Mouse (Mus musculus) hindbrain, embryonic 14.5 days (tissue): ENCODE measurements at regions not wholly inside any gene's neighbourhood (a gene's known extent, or its start where the extent isn't known, plus 50 kb on each side); places are given as distances from the start of the nearest gene placed in this dataset.

Source experiments
- ATAC-seq: fragments of 200-750 bp; cut with Nextera tagmentation; 2 replicates; pipeline ENCODE4 v1.8.0; 2017; ENCODE audit warnings: moderate number of reproducible peaks, mild to moderate bottlenecking, moderate TSS enrichment, moderate library complexity; ENCODE audit not compliant: low FRiP score
- DNase-seq: peaks from one replicate; pipeline ENCODE4 v3.0.0-alpha.2; 2015; ENCODE audit warnings: low spot score
- H3K27ac ChIP-seq: fragments of 300-500 bp; sonication (generic); 2 replicates; pipeline ENCODE4 v1.5.1; 2014; ENCODE audit warnings: mild to moderate bottlenecking, moderate library complexity
- H3K27me3 ChIP-seq: fragments of 300-500 bp; sonication (generic); 2 replicates; pipeline ENCODE4 v1.6.1; 2014; ENCODE audit warnings: mild to moderate bottlenecking, low read length, mixed read lengths; ENCODE audit not compliant: control insufficient read depth, insufficient read depth
- H3K36me3 ChIP-seq: fragments of 300-500 bp; sonication (generic); replicated peaks from 2 replicates; pipeline ENCODE4 v1.6.1; 2014; ENCODE audit not compliant: control insufficient read depth, insufficient read depth
- H3K4me1 ChIP-seq: fragments of 300-500 bp; sonication (generic); replicated peaks from 2 replicates; pipeline ENCODE4 v1.6.1; 2014; ENCODE audit warnings: antibody characterized with exemption, low read length, mixed read lengths; ENCODE audit not compliant: control insufficient read depth, insufficient read depth
- H3K4me2 ChIP-seq: fragments of 300-500 bp; sonication (generic); replicated peaks from 2 replicates; pipeline ENCODE4 v1.6.1; 2014; ENCODE audit warnings: mild to moderate bottlenecking, moderate library complexity
- H3K4me3 ChIP-seq: fragments of 300-500 bp; sonication (generic); replicated peaks from 2 replicates; pipeline ENCODE4 v1.5.1; 2014; ENCODE audit warnings: mild to moderate bottlenecking, low read length
- H3K9ac ChIP-seq: fragments of 300-500 bp; sonication (generic); 2 replicates; pipeline ENCODE4 v1.6.1; 2014
- H3K9me3 ChIP-seq: fragments of 300-500 bp; sonication (generic); 2 replicates; pipeline ENCODE4 v1.6.1; 2016; ENCODE audit warnings: low read length; ENCODE audit not compliant: control insufficient read depth
- WGBS: fragments of 180-500 bp; shearing (Covaris S2); extraction: QIAGEN DNeasy Blood & Tissue Kit; methylation state at CpG from one replicate; pipeline ENCODE4 v1.1.7; 2014; 5-methylcytosine and 5-hydroxymethylcytosine counted together

DNA sequence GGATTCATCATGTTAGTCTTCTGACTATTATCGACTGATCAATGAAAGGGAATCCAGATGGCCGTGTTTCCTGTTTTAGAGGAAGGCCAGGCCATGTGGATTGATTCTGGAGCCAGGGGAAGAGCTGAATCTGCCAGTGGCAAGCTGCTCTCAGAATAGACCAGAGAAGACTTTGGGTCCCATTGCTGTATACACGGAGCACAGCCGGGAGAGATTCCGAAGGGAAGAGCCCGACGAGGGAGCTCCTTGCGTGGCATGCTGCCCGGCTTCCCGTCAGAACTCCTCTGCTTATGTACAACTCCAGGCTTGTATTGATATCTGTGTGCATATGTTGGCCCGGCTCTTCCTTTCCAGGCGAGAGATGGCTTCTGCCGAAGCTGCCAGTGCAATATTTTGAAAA is 252.2 kb upstream of the Trib2 start:
- Histone ChIP-seq H3K27me3 (no peaks in the 10 kb centered on the region), H3K9ac (no peak overlapping the region), H3K9me3 (no peaks in the 10 kb centered on the region), H3K4me1 (no peaks in the 10 kb centered on the region), H3K36me3 (no peaks in the 10 kb centered on the region), H3K27ac (no peak overlapping the region), H3K4me2 (no peak overlapping the region), H3K4me3 (no peak overlapping the region)
- ATAC-seq: no peak
- DNase-seq: no peak
- WGBS: 96% methylated on average over 13 of the region's 13 CpGs

DNA sequence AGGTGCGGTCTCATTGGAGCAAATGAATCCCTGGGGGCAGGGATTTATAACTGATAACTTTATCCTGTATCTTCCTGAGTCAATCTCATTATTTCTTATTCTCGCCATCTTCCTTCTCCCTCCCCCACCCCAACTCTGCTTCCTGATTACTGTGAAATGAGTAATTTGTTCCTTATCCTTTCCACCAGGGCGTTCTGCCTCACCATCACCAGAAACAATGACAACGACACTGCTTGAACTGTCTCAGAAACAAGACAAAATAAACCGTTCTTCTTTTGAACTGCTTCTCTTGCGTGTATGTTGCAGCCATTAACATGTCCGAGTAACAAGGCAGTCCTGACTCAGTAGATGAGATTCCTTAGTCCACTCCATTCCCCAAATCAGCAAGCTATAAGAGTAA is 246.0 kb upstream of the Trib2 start:
- ATAC-seq: no peak
- H3K4me1 ChIP-seq: no peaks in the 10 kb centered on the region
- H3K4me3 ChIP-seq: no peak overlapping the region
- no peak for DNase-seq
- WGBS: 90% methylated on average over 7 of the region's 7 CpGs
- H3K27ac ChIP-seq: no peak overlapping the region
- no peaks in the 10 kb centered on the region for H3K27me3 ChIP-seq
- H3K9ac ChIP-seq: no peak overlapping the region
- H3K9me3 ChIP-seq: no peaks in the 10 kb centered on the region
- no peak overlapping the region for H3K4me2 ChIP-seq
- no peaks in the 10 kb centered on the region for H3K36me3 ChIP-seq

- Histone ChIP-seq H3K27ac (no peak overlapping the region), H3K4me3 (no peak overlapping the region), H3K4me1 (no peaks in the 10 kb centered on the region), H3K9ac (no peak overlapping the region), H3K9me3 (no peaks in the 10 kb centered on the region), H3K27me3 (no peaks in the 10 kb centered on the region), H3K4me2 (no peak overlapping the region), H3K36me3 (no peaks in the 10 kb centered on the region)
- DNase-seq: no peak
- 81% methylated on average over 5 of the region's 5 CpGs for WGBS
- no peak for ATAC-seq
Measured at GRCm38 (mm10) chr12:16060461-16060860, 243.7 kb upstream of the Trib2 start.

GRCm38 (mm10) chr12:16058255-16058654 is 241.5 kb upstream of the Trib2 start:
- WGBS: 97% methylated on average over 3 of the region's 3 CpGs
- H3K4me1 ChIP-seq: no peaks in the 10 kb centered on the region
- H3K27ac ChIP-seq: no peak overlapping the region
- no peak overlapping the region for H3K4me3 ChIP-seq
- no peak for DNase-seq
- no peaks in the 10 kb centered on the region for H3K36me3 ChIP-seq
- no peak for ATAC-seq
- H3K27me3 ChIP-seq: no peaks in the 10 kb centered on the region
- H3K4me2 ChIP-seq: no peak overlapping the region
- no peaks in the 10 kb centered on the region for H3K9me3 ChIP-seq
- no peak overlapping the region for H3K9ac ChIP-seq

DNA sequence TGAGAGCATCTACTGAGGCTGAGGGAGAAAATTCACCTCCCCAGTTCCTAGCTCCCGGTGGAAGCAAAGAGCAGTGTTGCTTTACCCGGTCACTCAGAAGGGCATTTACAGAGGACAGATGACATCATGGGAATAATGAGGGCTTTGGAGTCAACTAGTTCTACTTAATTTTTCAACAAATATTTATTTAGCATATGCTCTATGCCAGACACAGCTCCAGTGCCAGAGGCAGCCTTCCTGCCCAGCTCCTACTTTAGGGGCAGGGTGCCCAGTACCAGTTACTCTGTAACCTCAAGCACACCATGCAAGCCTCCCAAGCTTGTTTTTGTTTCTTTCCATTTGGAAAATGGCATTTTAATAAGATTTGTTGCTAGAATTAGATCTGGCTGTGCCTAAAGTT is 240.1 kb upstream of the Trib2 start:
- no peaks in the 10 kb centered on the region for H3K4me1 ChIP-seq
- no peak overlapping the region for H3K4me2 ChIP-seq
- H3K9ac ChIP-seq: no peak overlapping the region
- H3K27ac ChIP-seq: no peak overlapping the region
- H3K4me3 ChIP-seq: no peak overlapping the region
- ATAC-seq (no peak), DNase-seq (no peak)
- WGBS: 70% methylated on average over 2 of the region's 2 CpGs
- H3K36me3 ChIP-seq: no peaks in the 10 kb centered on the region
- H3K9me3 ChIP-seq: no peaks in the 10 kb centered on the region
- H3K27me3 ChIP-seq: no peaks in the 10 kb centered on the region

- DNase-seq (no peak), ATAC-seq (no peak)
- Histone ChIP-seq H3K4me2 (no peak overlapping the region), H3K4me1 (no peaks in the 10 kb centered on the region), H3K9me3 (no peaks in the 10 kb centered on the region), H3K4me3 (no peak overlapping the region), H3K27ac (no peak overlapping the region), H3K36me3 (no peaks in the 10 kb centered on the region), H3K27me3 (no peaks in the 10 kb centered on the region), H3K9ac (no peak overlapping the region)
- WGBS: 69% methylated on average over 1 of the region's 1 CpGs
Measured at GRCm38 (mm10) chr12:16056216-16056615, 239.5 kb upstream of the Trib2 start.

DNA sequence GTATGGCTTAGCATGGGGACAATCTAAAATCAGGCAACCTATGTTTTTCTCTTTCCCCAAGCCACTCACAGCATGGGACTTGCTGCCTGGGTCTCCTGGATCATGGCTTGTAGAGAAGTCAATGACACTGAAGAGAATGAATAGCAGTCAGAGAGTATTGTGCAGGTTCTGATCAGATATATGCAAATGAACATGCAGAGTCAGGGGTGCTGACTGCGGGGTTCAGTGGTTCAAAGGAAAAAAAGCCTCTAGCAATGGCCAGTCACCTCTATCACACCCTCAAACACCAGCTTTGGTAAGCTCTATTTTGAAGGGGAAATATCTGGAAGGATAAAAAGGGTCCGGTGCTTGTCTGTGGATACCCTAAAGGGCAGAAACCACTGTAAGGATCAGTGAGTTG is 237.9 kb upstream of the Trib2 start:
- Histone ChIP-seq H3K27ac (no peak overlapping the region), H3K4me3 (no peak overlapping the region), H3K9me3 (no peaks in the 10 kb centered on the region), H3K36me3 (no peaks in the 10 kb centered on the region), H3K4me1 (no peaks in the 10 kb centered on the region), H3K9ac (no peak overlapping the region), H3K4me2 (no peak overlapping the region), H3K27me3 (no peaks in the 10 kb centered on the region)
- ATAC-seq: no peak
- no peak for DNase-seq
- 81% methylated on average over 2 of the region's 2 CpGs for WGBS

DNA sequence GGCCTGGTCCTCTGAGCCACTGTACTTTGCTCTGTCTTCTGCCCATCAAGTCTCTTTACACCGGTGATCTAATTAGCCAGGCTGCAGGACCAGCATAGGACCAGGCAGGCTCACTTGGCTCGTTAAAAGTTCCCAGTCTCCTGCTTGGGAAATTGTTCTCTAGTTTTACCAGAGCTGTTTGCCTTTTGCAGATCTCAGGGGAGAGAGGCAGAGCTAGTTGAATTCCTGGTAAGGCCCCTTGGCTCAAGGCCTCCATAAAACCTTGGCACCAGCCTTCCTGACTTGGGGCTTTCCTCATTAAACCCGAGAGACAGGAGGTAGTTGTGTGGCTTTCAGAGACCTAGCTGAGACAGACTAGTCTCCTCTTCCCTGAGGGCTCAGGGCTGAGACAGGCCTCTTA is 237.0 kb upstream of the Trib2 start:
- H3K9me3 ChIP-seq: no peaks in the 10 kb centered on the region
- H3K4me1 ChIP-seq: no peaks in the 10 kb centered on the region
- H3K4me3 ChIP-seq: no peak overlapping the region
- H3K9ac ChIP-seq: no peak overlapping the region
- no peaks in the 10 kb centered on the region for H3K27me3 ChIP-seq
- no peak overlapping the region for H3K4me2 ChIP-seq
- no peak overlapping the region for H3K27ac ChIP-seq
- H3K36me3 ChIP-seq: no peaks in the 10 kb centered on the region
- ATAC-seq: no peak
- WGBS: 85% methylated on average over 3 of the region's 3 CpGs
- DNase-seq: no peak

GRCm38 (mm10) chr12:16052998-16053397 is 236.3 kb upstream of the Trib2 start:
- Histone ChIP-seq H3K4me2 (no peak overlapping the region), H3K4me3 (no peak overlapping the region), H3K9ac (no peak overlapping the region), H3K9me3 (no peaks in the 10 kb centered on the region), H3K36me3 (no peaks in the 10 kb centered on the region), H3K27ac (no peak overlapping the region), H3K4me1 (no peaks in the 10 kb centered on the region), H3K27me3 (no peaks in the 10 kb centered on the region)
- DNase-seq: no peak
- 69% methylated on average over 1 of the region's 1 CpGs for WGBS
- no peak for ATAC-seq

DNA sequence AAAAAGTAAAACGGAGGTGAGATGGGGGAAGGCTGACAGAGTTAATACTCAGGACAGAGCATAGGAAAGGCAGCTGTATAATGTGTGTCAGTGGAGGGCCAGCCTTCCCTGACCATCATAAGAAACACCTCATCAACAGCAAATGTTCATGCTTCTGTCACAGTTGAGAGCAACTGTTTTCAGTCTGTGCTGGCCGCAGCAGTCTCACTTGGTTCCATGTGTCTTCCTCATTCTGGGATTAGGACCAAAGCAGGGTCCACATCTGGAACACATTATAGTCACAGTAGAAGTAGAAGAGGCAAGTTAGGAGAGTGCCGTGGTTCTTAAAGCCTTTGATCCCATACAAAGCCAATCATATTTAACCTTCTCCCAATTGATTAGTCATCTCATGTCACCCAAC is 235.6 kb upstream of the Trib2 start:
- Histone ChIP-seq H3K9me3 (no peaks in the 10 kb centered on the region), H3K36me3 (no peaks in the 10 kb centered on the region), H3K4me2 (no peak overlapping the region), H3K27me3 (no peaks in the 10 kb centered on the region), H3K4me3 (no peak overlapping the region), H3K27ac (no peak overlapping the region), H3K9ac (no peak overlapping the region), H3K4me1 (no peaks in the 10 kb centered on the region)
- 90% methylated on average over 3 of the region's 3 CpGs for WGBS
- no peak for DNase-seq
- no peak for ATAC-seq
